Mouse (Mus musculus): Measurements from ENCODE around the gene Gm20388. TPM values are rescaled to one million over a fixed set of nuclear protein-coding genes. Genes with fewer than 3 reads are reported as not detected.
A peak's percentile ranks its signal among the peaks of the same experiment; 100 is the strongest.

The Gm20388 gene
- total RNA-seq, 1 experiment, result 27.0 TPM

DNA sequence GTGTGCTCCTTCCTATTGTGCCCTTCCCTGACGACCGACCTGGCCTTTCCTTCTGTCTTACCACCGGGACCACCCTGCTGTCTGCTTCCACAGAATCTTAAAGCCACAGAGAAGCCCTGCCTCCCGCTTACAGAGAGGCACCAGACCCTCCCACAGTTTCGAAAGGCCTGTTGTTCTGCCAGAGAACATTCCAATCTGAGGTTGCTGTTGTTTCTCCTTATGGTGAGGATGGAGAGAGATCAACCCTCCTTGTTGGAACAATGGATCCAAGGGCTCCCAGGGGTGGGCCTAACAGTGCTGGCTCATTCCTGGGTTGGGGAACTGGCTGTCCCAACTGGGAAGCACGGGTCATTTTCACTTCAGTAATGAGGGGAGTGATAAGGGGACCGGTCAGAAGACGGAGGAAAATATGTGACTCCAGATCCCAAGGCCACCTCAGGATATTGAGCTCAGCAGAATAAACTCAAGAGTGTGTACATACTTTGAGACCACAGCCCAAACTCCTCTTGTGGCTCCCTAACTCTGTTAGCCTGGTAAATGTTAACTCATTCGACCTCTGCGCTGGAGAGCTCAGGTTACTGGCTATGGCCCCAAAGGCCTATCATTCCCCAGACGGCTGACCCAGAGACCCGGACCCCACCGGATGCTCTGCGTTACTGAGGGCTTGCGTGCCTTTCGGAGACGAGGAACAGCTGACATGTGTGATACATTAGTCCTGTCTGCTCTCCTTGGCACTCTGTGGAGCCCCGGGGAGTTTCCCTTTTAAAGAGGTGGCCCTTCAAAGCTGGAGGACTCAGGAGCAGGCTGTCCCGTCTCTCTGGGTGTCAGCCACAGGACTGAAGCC is 3275.1 kb downstream of the Gm20388 start, which contains the start of gene Dpep1:
TSS of gene Dpep1 (plus strand) at position 677 of the 844 bp plus-strand sequence.
- H3K4me1 ChIP-seq (ENCODE audit: control insufficient read depth in 2 of 2, insufficient read depth in 2 of 2, low read length in 2 of 2, poor library complexity in 1 of 2), result peaks cover 0 to 8% of the 10 kb centered on the region in 2 experiments; a peak in 2 of 4 replicates
- no peak within 1 kb of the TSS for H3K4me3 ChIP-seq (ENCODE audit: insufficient read depth in 1 of 2, low read depth in 1 of 2, low read length in 2 of 2, poor library complexity in 1 of 2, severe bottlenecking in 1 of 2)
- TF ChIP-seq ZNF384 (IDR thresholded peaks at IDR 0.05; ENCODE audit: low read depth, low read length), result no peak
- H3K9ac ChIP-seq (ENCODE audit: insufficient read depth, low read depth, low read length, poor library complexity, severe bottlenecking), result no peak within 1 kb of the TSS
- no peaks in the 10 kb centered on the region for H3K9me3 ChIP-seq (ENCODE audit: control insufficient read depth, insufficient read depth, low read depth, low read length)
- H3K36me3 ChIP-seq (ENCODE audit: control insufficient read depth, insufficient read depth, low read length, poor library complexity, severe bottlenecking), result no peaks in the 10 kb centered on the region
- DNase-seq (ENCODE audit: low read depth, low spot score), result no peak
- in situ Hi-C loops (cut with MboI; ENCODE audit: low sequenced_read_pairs in 2 of 2, unreplicated experiment in 2 of 2), result no loop called here
- H3K27ac ChIP-seq (ENCODE audit: insufficient read depth, low read depth, low read length, poor library complexity, severe bottlenecking), result no peak within 1 kb of the TSS

DNA sequence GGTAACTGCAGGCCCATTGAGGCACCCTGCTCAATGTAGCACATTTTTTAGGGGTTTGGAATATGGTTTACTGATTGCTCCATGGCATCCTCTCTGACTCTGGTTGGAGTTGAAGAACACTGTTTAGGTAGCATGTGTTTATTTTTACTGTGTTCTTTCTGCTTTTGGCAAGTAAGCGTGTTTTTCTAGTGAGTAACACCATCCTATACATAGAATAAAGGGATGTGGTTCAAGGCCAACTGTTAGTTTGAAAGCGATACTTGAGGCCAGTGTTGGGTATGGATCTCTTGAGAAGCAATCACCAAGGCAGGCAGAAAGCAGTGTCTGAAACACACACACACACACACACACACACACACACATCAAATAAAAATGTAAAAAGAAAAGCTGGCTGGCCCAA is 3277.4 kb downstream of the Gm20388 start:
- in situ Hi-C loops (cut with MboI; ENCODE audit: low sequenced_read_pairs in 2 of 2, unreplicated experiment in 2 of 2), result no loop called here
- H3K36me3 ChIP-seq (ENCODE audit: control insufficient read depth, insufficient read depth, low read length, poor library complexity, severe bottlenecking), result no peaks in the 10 kb centered on the region
- no peaks in the 10 kb centered on the region for H3K9me3 ChIP-seq (ENCODE audit: control insufficient read depth, insufficient read depth, low read depth, low read length)
- no peak overlapping the region for H3K4me3 ChIP-seq (ENCODE audit: insufficient read depth in 1 of 2, low read depth in 1 of 2, low read length in 2 of 2, poor library complexity in 1 of 2, severe bottlenecking in 1 of 2)
- TF ChIP-seq ZNF384 (IDR thresholded peaks at IDR 0.05; ENCODE audit: low read depth, low read length) (no peak), MAFK (IDR thresholded peaks at IDR 0.05; ENCODE audit: insufficient read depth, low read depth, low read length) (no peak), HCFC1 (IDR thresholded peaks at IDR 0.05; ENCODE audit: borderline replicate concordance, insufficient read depth, low read length) (no peak), CHD2 (IDR thresholded peaks at IDR 0.05; ENCODE audit: low read depth, low read length) (no peak), ZC3H11A (IDR thresholded peaks at IDR 0.05; ENCODE audit: borderline replicate concordance, low read depth, low read length) (no peak)
- DNase-seq (ENCODE audit: low read depth, low spot score), result no peak
- no peak overlapping the region for H3K9ac ChIP-seq (ENCODE audit: insufficient read depth, low read depth, low read length, poor library complexity, severe bottlenecking)
- H3K4me1 ChIP-seq (ENCODE audit: control insufficient read depth in 2 of 2, insufficient read depth in 2 of 2, low read length in 2 of 2, poor library complexity in 1 of 2), result peaks cover 3 to 12% of the 10 kb centered on the region in 2 experiments; a peak in 3 of 4 replicates
- H3K27ac ChIP-seq (ENCODE audit: insufficient read depth, low read depth, low read length, poor library complexity, severe bottlenecking), result no peak overlapping the region

DNA sequence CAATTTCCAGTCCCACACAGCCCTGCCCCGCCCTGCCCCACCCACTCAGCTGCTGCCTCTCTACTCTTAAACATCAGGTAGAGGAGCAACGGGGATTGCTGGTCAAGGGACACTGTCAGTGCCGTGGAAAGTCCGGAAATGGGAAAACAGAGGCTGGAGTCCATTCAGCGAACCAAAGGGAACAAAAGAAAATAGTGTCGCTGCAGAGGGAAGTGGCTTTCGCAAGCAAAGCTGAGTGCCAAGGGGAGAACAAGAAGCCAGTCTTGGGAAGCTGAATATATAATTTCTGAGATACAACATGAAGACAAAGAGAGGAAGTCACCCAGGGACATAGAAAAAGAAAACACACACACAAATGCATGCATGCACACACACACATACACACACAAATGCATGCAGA is 3278.2 kb downstream of the Gm20388 start:
- in situ Hi-C loops (cut with MboI; ENCODE audit: low sequenced_read_pairs in 2 of 2, unreplicated experiment in 2 of 2), result no loop called here

DNA sequence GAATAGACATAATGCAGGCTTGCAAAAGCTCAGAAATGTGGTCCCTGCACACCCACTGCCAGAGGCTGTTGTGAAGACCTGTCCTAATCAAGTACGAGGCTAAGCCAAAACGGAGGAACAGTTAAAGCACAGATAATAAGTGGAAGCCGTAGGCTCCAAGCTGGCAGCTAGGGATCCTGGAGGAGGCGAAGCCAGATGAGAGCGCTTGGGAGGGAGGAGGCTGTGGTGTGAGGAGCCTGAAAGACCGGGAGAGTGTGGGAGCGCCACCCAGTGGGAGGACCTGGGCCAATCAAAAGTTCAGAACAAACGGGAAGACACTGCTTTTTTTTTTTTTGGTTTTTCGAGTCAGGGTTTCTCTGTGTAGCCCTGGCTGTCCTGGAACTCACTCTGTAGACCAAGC is 3280.0 kb downstream of the Gm20388 start:
- in situ Hi-C loops (cut with MboI; ENCODE audit: low sequenced_read_pairs in 2 of 2, unreplicated experiment in 2 of 2), result no loop called here
- no peak overlapping the region for H3K27ac ChIP-seq (ENCODE audit: insufficient read depth, low read depth, low read length, poor library complexity, severe bottlenecking)
- H3K4me3 ChIP-seq (ENCODE audit: insufficient read depth in 1 of 2, low read depth in 1 of 2, low read length in 2 of 2, poor library complexity in 1 of 2, severe bottlenecking in 1 of 2), result peak overlapping the region in 1 of 2 experiments; percentile 8; a peak in 1 of 4 replicates
- no peaks in the 10 kb centered on the region for H3K9me3 ChIP-seq (ENCODE audit: control insufficient read depth, insufficient read depth, low read depth, low read length)
- DNase-seq (ENCODE audit: low read depth, low spot score), result peak; percentile 78
- no peaks in the 10 kb centered on the region for H3K36me3 ChIP-seq (ENCODE audit: control insufficient read depth, insufficient read depth, low read length, poor library complexity, severe bottlenecking)
- peaks cover 3 to 14% of the 10 kb centered on the region in 2 experiments; a peak in 3 of 4 replicates for H3K4me1 ChIP-seq (ENCODE audit: control insufficient read depth in 2 of 2, insufficient read depth in 2 of 2, low read length in 2 of 2, poor library complexity in 1 of 2)
- TF ChIP-seq MAFK (IDR thresholded peaks at IDR 0.05; ENCODE audit: insufficient read depth, low read depth, low read length) (no peak), ZNF384 (IDR thresholded peaks at IDR 0.05; ENCODE audit: low read depth, low read length) (peak; percentile 93), CHD2 (IDR thresholded peaks at IDR 0.05; ENCODE audit: low read depth, low read length) (no peak), ZC3H11A (IDR thresholded peaks at IDR 0.05; ENCODE audit: borderline replicate concordance, low read depth, low read length) (peak; percentile 21; the same call in 1 of the 2 replicates)
- H3K9ac ChIP-seq (ENCODE audit: insufficient read depth, low read depth, low read length, poor library complexity, severe bottlenecking), result peak overlapping the region; percentile 41; the same call in 1 of the 2 replicates

More for the DNA sequence above, 3278.2 kb downstream of the Gm20388 start:
- H3K9ac ChIP-seq (ENCODE audit: insufficient read depth, low read depth, low read length, poor library complexity, severe bottlenecking), result no peak overlapping the region
- DNase-seq (ENCODE audit: low read depth, low spot score), result no peak
- H3K9me3 ChIP-seq (ENCODE audit: control insufficient read depth, insufficient read depth, low read depth, low read length), result no peaks in the 10 kb centered on the region
- H3K4me1 ChIP-seq (ENCODE audit: control insufficient read depth in 2 of 2, insufficient read depth in 2 of 2, low read length in 2 of 2, poor library complexity in 1 of 2), result peaks cover 3 to 14% of the 10 kb centered on the region in 2 experiments; a peak in 3 of 4 replicates
- no peak overlapping the region for H3K4me3 ChIP-seq (ENCODE audit: insufficient read depth in 1 of 2, low read depth in 1 of 2, low read length in 2 of 2, poor library complexity in 1 of 2, severe bottlenecking in 1 of 2)
- no peaks in the 10 kb centered on the region for H3K36me3 ChIP-seq (ENCODE audit: control insufficient read depth, insufficient read depth, low read length, poor library complexity, severe bottlenecking)
- TF ChIP-seq CHD2 (IDR thresholded peaks at IDR 0.05; ENCODE audit: low read depth, low read length) (no peak), MAFK (IDR thresholded peaks at IDR 0.05; ENCODE audit: insufficient read depth, low read depth, low read length) (no peak), HCFC1 (IDR thresholded peaks at IDR 0.05; ENCODE audit: borderline replicate concordance, insufficient read depth, low read length) (no peak), ZNF384 (IDR thresholded peaks at IDR 0.05; ENCODE audit: low read depth, low read length) (no peak), ZC3H11A (IDR thresholded peaks at IDR 0.05; ENCODE audit: borderline replicate concordance, low read depth, low read length) (no peak)
- no peak overlapping the region for H3K27ac ChIP-seq (ENCODE audit: insufficient read depth, low read depth, low read length, poor library complexity, severe bottlenecking)
